Mouse (Mus musculus) layer of hippocampus, adult 18-20 months (tissue): ENCODE results near the gene Msl1. TPM values are rescaled to one million over a fixed set of nuclear protein-coding genes. Genes with fewer than 3 reads are reported as not detected.

Source experiments
- DNase-seq, 2 experiments: peaks; one replicate each; pipeline ENCODE4 v3.0.0; 2022; ENCODE audit warnings: low spot score in 2 of 2
- long read RNA-seq: library from polyadenylated mRNA; stranded (forward); transcript quantifications from one replicate; pipeline ENCODE4 v2.0.0, GENCODE M21; 2021
- total RNA-seq, 2 experiments: library from RNA; stranded (reverse); gene quantifications; 2 replicates each; pipeline ENCODE4 v1.2.3; 2021

Gene Msl1
- total RNA-seq, result 100 to 1,000 TPM; 178 to 183 TPM
- long read RNA-seq, full-length matches to known transcripts, result 37 of 53 reads
- long read RNA-seq, partial matches to known transcripts, result 8 of 53 reads
- long read RNA-seq, other reads (novel, unspliced or antisense), result 8 of 53 reads

- peak; percentile 82 to 88 for DNase-seq
These were observed at the start of gene Msl1 for GRCm38 (mm10) chr11:98795015-98795713. Gene Msl1, plus strand, starts transcription at chr11:98795516.

GRCm38 (mm10) chr11:98745932-98746853 is 49.1 kb upstream of the Msl1 start:
- no peak for DNase-seq

GRCm38 (mm10) chr11:98746855-98747693 is 48.2 kb upstream of the Msl1 start:
- DNase-seq, result peak; percentile 95 to 98

GRCm38 (mm10) chr11:98747804-98748505 is 47.4 kb upstream of the Msl1 start:
- peak in 1 of 2 experiments; percentile 55 for DNase-seq

- peak in 1 of 2 experiments; percentile 53 for DNase-seq
These were observed 46.6 kb upstream of the Msl1 start for GRCm38 (mm10) chr11:98748506-98749416.

GRCm38 (mm10) chr11:98749716-98750115 is 45.6 kb upstream of the Msl1 start:
- DNase-seq, result peak in 1 of 2 experiments; percentile 50

- peak; percentile 76 to 87 for DNase-seq
These were observed 44.7 kb upstream of the Msl1 start for GRCm38 (mm10) chr11:98750351-98751201.

- DNase-seq, result peak in 1 of 2 experiments; percentile 3
These were observed 44.0 kb upstream of the Msl1 start for GRCm38 (mm10) chr11:98751221-98751782.

GRCm38 (mm10) chr11:98752562-98753140 is 42.7 kb upstream of the Msl1 start:
- no peak for DNase-seq

GRCm38 (mm10) chr11:98753264-98753663 is 42.1 kb upstream of the Msl1 start:
- no peak for DNase-seq

GRCm38 (mm10) chr11:98754151-98754620 is 41.1 kb upstream of the Msl1 start:
- DNase-seq, result peak in 1 of 2 experiments; percentile 59

GRCm38 (mm10) chr11:98754621-98755181 is 40.6 kb upstream of the Msl1 start:
- peak; percentile 51 to 77 for DNase-seq

- no peak for DNase-seq
These were observed 39.5 kb upstream of the Msl1 start for GRCm38 (mm10) chr11:98755726-98756380.

GRCm38 (mm10) chr11:98756711-98757110 is 38.6 kb upstream of the Msl1 start:
- no peak for DNase-seq

GRCm38 (mm10) chr11:98761939-98762338 is 33.4 kb upstream of the Msl1 start:
- DNase-seq, result no peak

GRCm38 (mm10) chr11:98762756-98763501 is 32.4 kb upstream of the Msl1 start:
- peak in 1 of 2 experiments; percentile 62 for DNase-seq
